Mouse (Mus musculus) testis, adult 2 months (tissue): ENCODE data around the gene Banp.

ENCODE experiments used
- CTCF ChIP-seq: fragments of 200-500 bp; IDR thresholded peaks from 2 replicates; pipeline ENCODE4 v1.5.1; 2012; ENCODE audit warnings: low read depth, mild to moderate bottlenecking, inconsistent platforms, low read length, moderate library complexity; ENCODE audit not compliant: control insufficient read depth, insufficient read depth, insufficient replicate concordance
- POLR2A ChIP-seq: fragments of 200-500 bp; IDR thresholded peaks from 2 replicates; pipeline ENCODE4 v1.6.1; 2012; ENCODE audit warnings: low read depth, mild to moderate bottlenecking, inconsistent platforms, low read length, moderate library complexity; ENCODE audit not compliant: control insufficient read depth

DNA sequence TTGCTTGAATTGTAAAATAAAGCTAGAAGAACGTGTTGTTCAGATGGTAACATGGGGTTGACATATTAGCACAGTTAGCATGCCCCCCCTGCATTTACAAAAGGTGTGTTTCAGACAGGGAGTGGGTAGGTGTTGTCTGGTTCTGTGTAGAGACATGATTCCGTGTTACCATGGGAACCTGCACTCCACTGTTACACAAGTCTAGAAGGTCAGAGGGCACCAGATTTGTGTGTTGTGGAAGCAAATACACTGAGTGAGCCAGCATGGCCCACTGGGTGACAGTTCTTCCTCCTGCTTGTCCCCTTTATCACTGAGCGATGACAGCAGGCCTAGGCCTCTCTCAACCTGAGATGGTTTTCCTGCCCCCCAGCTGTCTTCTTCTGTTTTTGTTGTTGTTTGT lies 46.3 kb downstream of the Banp start:
- TF ChIP-seq CTCF (no peak), POLR2A (no peak; the same call in 1 of the 2 replicates)
